Mouse (Mus musculus) adrenal gland, postnatal 10 days (tissue): ENCODE results near the gene Zfp704. TPM values are rescaled to one million over a fixed set of nuclear protein-coding genes. Genes with fewer than 3 reads are reported as not detected.

Experiments
- DNase-seq: peaks from one replicate; pipeline ENCODE4 v3.0.0; 2021; ENCODE audit warnings: mixed read lengths
- long read RNA-seq, 2 experiments: library from polyadenylated mRNA; stranded (forward); transcript quantifications; one replicate each; pipeline ENCODE4 v2.0.0; 2021
- total RNA-seq, 2 experiments: library from RNA; stranded (reverse); gene quantifications; 2 replicates each; pipeline ENCODE4 v1.2.3; 2021

Gene Zfp704
- total RNA-seq, result 10 to 100 TPM; 17.8 to 20.3 TPM
- long read RNA-seq, experiment 1, full-length matches to known transcripts, result 6 of 12 reads
- long read RNA-seq, experiment 1, partial matches to known transcripts, result 4 of 12 reads
- long read RNA-seq, experiment 1, other reads (novel, unspliced or antisense), result 2 of 12 reads
- long read RNA-seq, experiment 2, full-length matches to known transcripts, result 3 of 7 reads
- long read RNA-seq, experiment 2, partial matches to known transcripts, result 0 of 7 reads
- long read RNA-seq, experiment 2, other reads (novel, unspliced or antisense), result 4 of 7 reads

- peak; percentile 86 for DNase-seq
Observed at GRCm38 (mm10) chr3:9609581-9610341, at the start of gene Zfp704. Gene Zfp704 (minus strand): TSS chr3:9610085.

GRCm38 (mm10) chr3:9633036-9634005 lies 23.4 kb upstream of the Zfp704 start:
- no peak for DNase-seq

- DNase-seq, result peak; percentile 27
Observed at GRCm38 (mm10) chr3:9629951-9630350, 20.1 kb upstream of the Zfp704 start.

GRCm38 (mm10) chr3:9628041-9628440 lies 18.2 kb upstream of the Zfp704 start:
- no peak for DNase-seq

GRCm38 (mm10) chr3:9626149-9626548 lies 16.3 kb upstream of the Zfp704 start:
- DNase-seq, result no peak

GRCm38 (mm10) chr3:9620611-9621010 lies 10.7 kb upstream of the Zfp704 start:
- no peak for DNase-seq

GRCm38 (mm10) chr3:9619562-9620275 lies 9.8 kb upstream of the Zfp704 start:
- DNase-seq, result no peak

GRCm38 (mm10) chr3:9617101-9617500 lies 7.2 kb upstream of the Zfp704 start:
- no peak for DNase-seq

GRCm38 (mm10) chr3:9614676-9615075 lies 4.8 kb upstream of the Zfp704 start:
- DNase-seq, result no peak

- DNase-seq, result no peak
Observed at GRCm38 (mm10) chr3:9614011-9614410, 4.1 kb upstream of the Zfp704 start.

GRCm38 (mm10) chr3:9611226-9611625 lies 1.3 kb upstream of the Zfp704 start:
- DNase-seq, result no peak

- no peak for DNase-seq
Observed at GRCm38 (mm10) chr3:9610426-9610825, 541 bp upstream of the Zfp704 start.

GRCm38 (mm10) chr3:9608906-9609580 lies 842 bp downstream of the Zfp704 start:
- DNase-seq, result peak; percentile 64

- peak; percentile 63 for DNase-seq
Observed at GRCm38 (mm10) chr3:9608441-9608905, 1.4 kb downstream of the Zfp704 start.

GRCm38 (mm10) chr3:9607686-9608085 lies 2.2 kb downstream of the Zfp704 start:
- no peak for DNase-seq

- no peak for DNase-seq
Observed at GRCm38 (mm10) chr3:9605784-9606706, 3.8 kb downstream of the Zfp704 start.

GRCm38 (mm10) chr3:9604941-9605340 lies 4.9 kb downstream of the Zfp704 start:
- DNase-seq, result no peak

- DNase-seq, result no peak
Observed at GRCm38 (mm10) chr3:9603866-9604265, 6.0 kb downstream of the Zfp704 start.

GRCm38 (mm10) chr3:9600577-9600976 lies 9.3 kb downstream of the Zfp704 start:
- DNase-seq, result peak; percentile 37
